Mouse (Mus musculus): ENCODE data around the gene Ly6f. TPM values are rescaled to one million over a fixed set of nuclear protein-coding genes. Genes with fewer than 3 reads are reported as not detected.

The Ly6f gene
- polyA plus RNA-seq, 1 experiment from 2014 or later, result not detected

Other genes with a start within 250 kb of the Ly6f start
- gene Ly6c1, start 219.6 kb upstream of the Ly6f start, polyA plus RNA-seq (2016; fragmentation: Nextera tagmentation; extraction: Ambion mirVana), result 0.60 and 0.72 TPM in 2 replicates
- not detected in 2 replicates for gene Ly6c2, start 156.5 kb upstream of the Ly6f start, polyA plus RNA-seq (2016; fragmentation: Nextera tagmentation; extraction: Ambion mirVana)
- not detected in 2 replicates for gene Ly6g, start 113.2 kb upstream of the Ly6f start, polyA plus RNA-seq (2016; fragmentation: Nextera tagmentation; extraction: Ambion mirVana)
- gene BC025446, start 52.0 kb upstream of the Ly6f start, polyA plus RNA-seq (2016; fragmentation: Nextera tagmentation; extraction: Ambion mirVana), result not detected in 2 replicates

All from embryonic facial prominence, embryonic 10.5 days (tissue).